Mouse (Mus musculus) limb, embryonic 13.5 days (tissue): Measurements from ENCODE around the gene Alox12. TPM values are rescaled to one million over a fixed set of nuclear protein-coding genes. Genes with fewer than 3 reads are reported as not detected.

ENCODE experiments used
- ATAC-seq: fragments of 200-750 bp; cut with Nextera tagmentation; 2 replicates; pipeline ENCODE4 v1.8.0; 2017; ENCODE audit warnings: low read depth, moderate number of reproducible peaks, moderate TSS enrichment; ENCODE audit not compliant: low FRiP score
- H3K27ac ChIP-seq: fragments of 300-500 bp; sonication (generic); 2 replicates; pipeline ENCODE4 v1.5.1; 2015; ENCODE audit warnings: inconsistent platforms, mild to moderate bottlenecking, moderate library complexity
- H3K27me3 ChIP-seq: fragments of 300-500 bp; sonication (generic); 2 replicates; pipeline ENCODE4 v1.6.1; 2015; ENCODE audit warnings: mild to moderate bottlenecking, inconsistent platforms
- H3K36me3 ChIP-seq: fragments of 300-500 bp; sonication (generic); 2 replicates; pipeline ENCODE4 v1.6.1; 2015; ENCODE audit warnings: inconsistent platforms, mild to moderate bottlenecking, moderate library complexity
- H3K4me1 ChIP-seq: fragments of 300-500 bp; sonication (generic); 2 replicates; pipeline ENCODE4 v1.6.1; 2015; ENCODE audit warnings: inconsistent platforms
- H3K4me2 ChIP-seq: fragments of 300-500 bp; sonication (generic); replicated peaks from 2 replicates; pipeline ENCODE4 v1.6.1; 2015; ENCODE audit warnings: inconsistent platforms, mild to moderate bottlenecking, moderate library complexity
- H3K4me3 ChIP-seq: fragments of 300-500 bp; sonication (generic); 2 replicates; pipeline ENCODE4 v1.5.1; 2015; ENCODE audit warnings: moderate library complexity, mild to moderate bottlenecking, inconsistent platforms
- H3K9ac ChIP-seq: fragments of 300-500 bp; sonication (generic); 2 replicates; pipeline ENCODE4 v1.6.1; 2015; ENCODE audit warnings: mild to moderate bottlenecking, inconsistent platforms
- H3K9me3 ChIP-seq: fragments of 300-500 bp; sonication (generic); 2 replicates; pipeline ENCODE4 v1.6.1; 2016; ENCODE audit warnings: inconsistent platforms
- WGBS: fragments of 180-500 bp; shearing (Covaris S2); methylation state at CpG from one replicate; pipeline ENCODE4 v1.1.7; 2015; 5-methylcytosine and 5-hydroxymethylcytosine counted together
- polyA plus RNA-seq: library from polyadenylated mRNA; unstranded; fragments of >200 nt; fragmentation: Nextera tagmentation; extraction: Ambion mirVana; gene quantifications from 2 replicates; pipeline ENCODE4 v1.2.1, GENCODE M21; 2015

Alox12 gene
- polyA plus RNA-seq = 4.1 TPM in 2 replicates

- peak within 1 kb of the TSS; percentile 27 for H3K9ac ChIP-seq
Observed at GRCm38 (mm10) chr11:70254931-70255531, at the start of gene Alox12. TSS of gene Alox12 (minus strand) at chr11:70255353.

GRCm38 (mm10) chr11:70302293-70302692 is 47.1 kb upstream of the Alox12 start:
- peaks cover 8% of the 10 kb centered on the region; the same call in 1 of the 2 replicates for H3K9me3 ChIP-seq
- no peak overlapping the region for H3K9ac ChIP-seq
- no peaks in the 10 kb centered on the region for H3K36me3 ChIP-seq
- no peak for ATAC-seq
- H3K4me2 ChIP-seq = no peak overlapping the region
- no peaks in the 10 kb centered on the region for H3K27me3 ChIP-seq
- H3K4me3 ChIP-seq = no peak overlapping the region
- 84% methylated on average over 4 of the region's 4 CpGs for WGBS
- no peak overlapping the region for H3K27ac ChIP-seq
- no peaks in the 10 kb centered on the region for H3K4me1 ChIP-seq

More at GRCm38 (mm10) chr11:70254931-70255531, at the start of gene Alox12:
- 2% methylated on average over 25 of the region's 25 CpGs for WGBS
- H3K36me3 ChIP-seq = no peaks in the 10 kb centered on the region
- peaks cover 78% of the 10 kb centered on the region for H3K27me3 ChIP-seq
- no peaks in the 10 kb centered on the region for H3K9me3 ChIP-seq
- peaks cover 14% of the 10 kb centered on the region for H3K4me1 ChIP-seq
- H3K27ac ChIP-seq = no peak within 1 kb of the TSS
- H3K4me3 ChIP-seq = peak within 1 kb of the TSS; percentile 37
- peak within 1 kb of the TSS; percentile 59 for H3K4me2 ChIP-seq
- ATAC-seq = no peak

GRCm38 (mm10) chr11:70297836-70298454 is 42.8 kb upstream of the Alox12 start:
- no peak overlapping the region for H3K4me2 ChIP-seq
- no peaks in the 10 kb centered on the region for H3K27me3 ChIP-seq
- WGBS = 46% methylated on average over 12 of the region's 12 CpGs
- no peaks in the 10 kb centered on the region for H3K36me3 ChIP-seq
- peaks cover 8% of the 10 kb centered on the region; the same call in 1 of the 2 replicates for H3K9me3 ChIP-seq
- no peak for ATAC-seq
- H3K4me1 ChIP-seq = no peaks in the 10 kb centered on the region
- no peak overlapping the region for H3K27ac ChIP-seq
- H3K9ac ChIP-seq = no peak overlapping the region
- no peak overlapping the region for H3K4me3 ChIP-seq

- Histone ChIP-seq H3K9ac (no peak overlapping the region), H3K27me3 (no peaks in the 10 kb centered on the region), H3K36me3 (no peaks in the 10 kb centered on the region), H3K4me3 (no peak overlapping the region), H3K4me1 (no peaks in the 10 kb centered on the region), H3K27ac (no peak overlapping the region), H3K9me3 (peaks cover 8% of the 10 kb centered on the region; the same call in 1 of the 2 replicates), H3K4me2 (no peak overlapping the region)
- 44% methylated on average over 4 of the region's 4 CpGs for WGBS
- ATAC-seq = no peak
Observed at GRCm38 (mm10) chr11:70297405-70297804, 42.3 kb upstream of the Alox12 start.

- Histone ChIP-seq H3K27me3 (no peaks in the 10 kb centered on the region), H3K4me1 (0 out of 2 replicates have a peak, but pooled peaks cover 4% of the 10 kb centered on the region), H3K27ac (no peak overlapping the region), H3K9me3 (no peaks in the 10 kb centered on the region), H3K4me2 (no peak overlapping the region), H3K36me3 (no peaks in the 10 kb centered on the region), H3K4me3 (no peak overlapping the region), H3K9ac (no peak overlapping the region)
- no peak for ATAC-seq
- 83% methylated on average over 6 of the region's 6 CpGs for WGBS
Observed at GRCm38 (mm10) chr11:70293881-70294280, 38.7 kb upstream of the Alox12 start.

- 78% methylated on average over 6 of the region's 6 CpGs for WGBS
- Histone ChIP-seq H3K36me3 (no peaks in the 10 kb centered on the region), H3K27ac (no peak overlapping the region), H3K4me1 (0 out of 2 replicates have a peak, but pooled peaks cover 4% of the 10 kb centered on the region), H3K9ac (no peak overlapping the region), H3K4me2 (no peak overlapping the region), H3K4me3 (no peak overlapping the region), H3K9me3 (no peaks in the 10 kb centered on the region), H3K27me3 (no peaks in the 10 kb centered on the region)
- no peak for ATAC-seq
Observed at GRCm38 (mm10) chr11:70291235-70291634, 36.1 kb upstream of the Alox12 start.

- 36% methylated on average over 6 of the region's 6 CpGs for WGBS
- H3K9me3 ChIP-seq = no peaks in the 10 kb centered on the region
- peaks cover 4% of the 10 kb centered on the region; the same call in 1 of the 2 replicates for H3K4me1 ChIP-seq
- H3K36me3 ChIP-seq = no peaks in the 10 kb centered on the region
- no peaks in the 10 kb centered on the region for H3K27me3 ChIP-seq
- ATAC-seq = no peak
- H3K27ac ChIP-seq = no peak overlapping the region
- H3K4me2 ChIP-seq = no peak overlapping the region
- H3K9ac ChIP-seq = no peak overlapping the region
- H3K4me3 ChIP-seq = no peak overlapping the region
Observed at GRCm38 (mm10) chr11:70289236-70289635, 34.1 kb upstream of the Alox12 start.

GRCm38 (mm10) chr11:70288102-70288501 is 32.9 kb upstream of the Alox12 start:
- H3K4me1 ChIP-seq = peaks cover 4% of the 10 kb centered on the region; the same call in 1 of the 2 replicates
- 55% methylated on average over 10 of the region's 10 CpGs for WGBS
- no peak for ATAC-seq
- H3K36me3 ChIP-seq = no peaks in the 10 kb centered on the region
- no peak overlapping the region for H3K4me2 ChIP-seq
- no peak overlapping the region for H3K27ac ChIP-seq
- H3K9me3 ChIP-seq = no peaks in the 10 kb centered on the region
- no peaks in the 10 kb centered on the region for H3K27me3 ChIP-seq
- no peak overlapping the region for H3K4me3 ChIP-seq
- H3K9ac ChIP-seq = no peak overlapping the region

- Histone ChIP-seq H3K9ac (no peak overlapping the region), H3K27ac (no peak overlapping the region), H3K27me3 (no peaks in the 10 kb centered on the region), H3K4me3 (no peak overlapping the region), H3K9me3 (no peaks in the 10 kb centered on the region), H3K4me1 (peaks cover 4% of the 10 kb centered on the region; the same call in 1 of the 2 replicates), H3K36me3 (no peaks in the 10 kb centered on the region), H3K4me2 (no peak overlapping the region)
- WGBS = 70% methylated on average over 5 of the region's 5 CpGs
- no peak for ATAC-seq
Observed at GRCm38 (mm10) chr11:70285686-70286085, 30.5 kb upstream of the Alox12 start.

GRCm38 (mm10) chr11:70284757-70285156 is 29.6 kb upstream of the Alox12 start:
- Histone ChIP-seq H3K9ac (no peak overlapping the region), H3K27ac (no peak overlapping the region), H3K27me3 (no peaks in the 10 kb centered on the region), H3K9me3 (no peaks in the 10 kb centered on the region), H3K4me3 (no peak overlapping the region), H3K4me1 (peaks cover 6% of the 10 kb centered on the region; the same call in 1 of the 2 replicates), H3K36me3 (no peaks in the 10 kb centered on the region), H3K4me2 (no peak overlapping the region)
- ATAC-seq = no peak
- WGBS = 71% methylated on average over 3 of the region's 3 CpGs

- Histone ChIP-seq H3K27ac (no peak overlapping the region), H3K27me3 (no peaks in the 10 kb centered on the region), H3K4me1 (peaks cover 3% of the 10 kb centered on the region; the same call in 1 of the 2 replicates), H3K36me3 (no peaks in the 10 kb centered on the region), H3K9ac (no peak overlapping the region), H3K4me2 (no peak overlapping the region), H3K4me3 (no peak overlapping the region), H3K9me3 (no peaks in the 10 kb centered on the region)
- no peak for ATAC-seq
- 77% methylated on average over 4 of the region's 4 CpGs for WGBS
Observed at GRCm38 (mm10) chr11:70283666-70284065, 28.5 kb upstream of the Alox12 start.

- H3K36me3 ChIP-seq = no peaks in the 10 kb centered on the region
- no peaks in the 10 kb centered on the region for H3K9me3 ChIP-seq
- H3K27me3 ChIP-seq = no peaks in the 10 kb centered on the region
- no peak overlapping the region for H3K27ac ChIP-seq
- 70% methylated on average over 3 of the region's 3 CpGs for WGBS
- H3K9ac ChIP-seq = no peak overlapping the region
- no peak for ATAC-seq
- H3K4me1 ChIP-seq = 0 out of 2 replicates have a peak, but pooled peaks cover 3% of the 10 kb centered on the region
- H3K4me2 ChIP-seq = no peak overlapping the region
- H3K4me3 ChIP-seq = no peak overlapping the region
Observed at GRCm38 (mm10) chr11:70280441-70280840, 25.3 kb upstream of the Alox12 start.
